Mouse (Mus musculus) CD4-positive, CD25-positive, alpha-beta regulatory T cell, adult 4 months (primary cell): ENCODE measurements around the gene Gm26558. TPM values are rescaled to one million over a fixed set of nuclear protein-coding genes. Genes with fewer than 3 reads are reported as not detected.

Source experiments
- ATAC-seq: one replicate; pipeline ENCODE4 v1.8.0; 2017
- polyA plus RNA-seq, 2 experiments: library from polyadenylated mRNA; unstranded; fragments of 100-300 nt; shearing (Covaris generic); gene quantifications; one replicate each; pipeline ENCODE4 v1.2.1; 2017

Gm26558 gene
- polyA plus RNA-seq: not detected

DNA sequence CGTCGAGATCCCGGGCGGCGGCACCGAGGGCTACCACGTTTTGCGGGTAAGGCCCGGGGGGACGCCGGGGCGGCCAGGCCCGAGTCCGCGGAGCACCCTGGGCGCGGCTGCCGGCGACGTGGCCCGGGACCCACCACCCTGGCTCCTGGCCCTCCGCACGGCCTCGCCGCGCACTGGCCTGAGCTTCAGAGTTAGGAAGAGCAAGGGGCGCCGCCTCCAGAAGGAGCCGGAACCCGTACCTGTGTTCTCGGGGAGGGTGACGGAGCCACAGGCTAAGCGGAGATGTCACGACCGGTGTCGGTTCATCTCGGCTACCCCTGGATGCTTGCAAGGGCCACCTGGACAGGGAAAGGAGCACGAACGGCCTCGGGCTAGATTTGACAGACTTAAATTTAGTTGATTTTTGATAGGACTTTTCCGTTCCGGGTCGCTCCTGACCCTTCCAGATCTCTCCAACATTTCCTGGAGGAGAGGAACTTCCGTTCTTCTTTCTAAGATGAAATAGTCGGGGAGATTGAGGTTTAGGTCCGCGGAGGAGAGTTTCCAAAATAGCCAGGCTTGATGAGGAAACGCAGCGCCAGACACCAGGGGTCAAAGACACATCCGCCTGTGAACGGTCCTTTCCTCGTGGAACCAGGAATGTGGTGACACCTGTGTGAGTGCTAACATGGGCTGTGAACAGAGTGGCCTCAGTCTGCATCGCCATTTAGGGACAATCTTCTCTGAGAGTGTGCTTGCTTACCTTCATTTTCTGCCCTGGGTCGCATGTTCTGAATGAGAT, at the start of gene Gm26558:
Gm26558 (minus strand) TSS at position 394 of the 781 bp plus-strand sequence.
- ATAC-seq: peak; percentile 36

GRCm38 (mm10) chr2:70710878-70711277, 49.0 kb upstream of the Gm26558 start:
- ATAC-seq: no peak

GRCm38 (mm10) chr2:70710236-70710635, 48.3 kb upstream of the Gm26558 start:
- no peak for ATAC-seq

- ATAC-seq: no peak
Observed at GRCm38 (mm10) chr2:70708986-70709730, 47.2 kb upstream of the Gm26558 start.

DNA sequence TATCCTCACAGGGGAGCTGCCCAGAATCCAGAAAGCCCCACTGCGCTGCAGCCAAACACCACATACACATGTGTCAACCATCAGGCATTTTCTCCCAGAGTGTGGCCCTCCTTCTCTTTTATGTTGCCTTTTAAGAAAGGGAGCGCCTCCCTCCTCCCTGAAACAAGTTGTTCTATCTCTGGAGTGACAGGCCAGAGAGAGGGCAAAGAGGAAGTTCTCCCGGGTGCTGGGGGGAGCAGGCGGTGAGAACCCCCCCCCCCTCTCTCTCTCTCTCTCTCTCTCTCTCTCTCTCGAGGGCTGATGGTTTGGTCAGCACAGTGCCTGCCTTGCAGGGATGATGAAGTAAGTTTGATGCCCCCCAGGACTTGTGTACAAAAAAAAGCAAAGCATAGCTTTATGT, 40.5 kb upstream of the Gm26558 start:
- ATAC-seq: no peak

- peak; percentile 38 for ATAC-seq
Observed at GRCm38 (mm10) chr2:70701571-70701970, 39.7 kb upstream of the Gm26558 start.

DNA sequence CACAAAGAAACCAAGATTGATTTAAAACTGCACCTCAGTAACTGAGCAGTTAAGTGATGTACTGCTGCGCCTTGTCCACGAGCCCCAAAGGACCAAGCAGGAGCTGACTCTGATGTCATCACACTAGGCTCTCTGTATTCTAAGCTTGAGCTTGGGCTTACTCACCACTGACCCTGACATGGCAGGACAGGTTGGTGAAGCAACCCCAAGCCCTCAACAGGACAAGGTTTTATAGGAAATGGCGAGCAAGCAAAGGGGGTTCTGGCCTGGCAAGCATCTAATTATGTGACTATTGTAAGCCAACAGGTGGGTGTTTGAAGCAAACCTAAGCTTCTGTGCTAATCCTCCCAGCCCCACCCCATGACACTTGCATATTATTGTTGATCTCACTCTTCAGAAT, 38.9 kb upstream of the Gm26558 start:
- ATAC-seq: no peak

DNA sequence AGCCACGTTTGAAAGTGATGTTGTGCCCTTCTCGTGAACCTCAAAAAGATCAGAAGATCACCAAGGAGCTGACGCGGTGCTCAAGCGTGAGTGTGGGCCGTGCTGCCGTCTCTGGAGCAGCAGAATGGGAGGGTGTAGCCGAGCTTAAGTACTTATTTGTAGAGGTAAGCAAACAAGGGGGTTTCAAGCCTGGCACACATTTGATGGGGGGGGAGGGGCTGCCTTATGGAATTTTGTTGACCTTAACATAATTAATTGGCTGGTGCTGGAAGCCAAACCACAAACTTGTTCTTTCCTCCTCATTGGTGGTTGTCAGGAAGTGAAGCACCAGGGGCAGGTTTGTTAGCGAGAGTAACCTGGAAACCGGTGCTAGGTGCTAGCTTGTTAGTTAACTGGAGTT, 33.8 kb upstream of the Gm26558 start:
- ATAC-seq: no peak

DNA sequence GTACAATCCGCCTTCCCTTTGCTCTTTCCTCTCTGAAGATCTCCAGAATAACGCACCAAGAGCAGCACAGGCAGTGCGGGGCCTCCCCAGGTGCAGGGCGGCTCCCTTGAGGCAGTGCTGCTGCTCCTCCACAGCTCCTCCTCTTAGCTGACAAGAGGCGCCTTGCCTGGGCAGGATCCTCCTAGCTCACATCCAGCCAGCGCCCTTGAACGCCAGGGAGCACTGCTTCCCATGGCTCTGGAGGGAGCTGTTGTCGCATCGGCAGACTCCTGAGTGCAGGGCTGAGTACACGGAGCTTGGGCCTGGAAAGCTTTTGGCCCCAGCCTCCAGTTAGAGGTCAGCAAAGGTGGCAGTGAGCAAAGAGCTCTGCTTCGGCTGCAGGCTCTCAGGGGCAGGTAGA, 28.3 kb upstream of the Gm26558 start:
- ATAC-seq: no peak

- no peak for ATAC-seq
Observed at GRCm38 (mm10) chr2:70688454-70689078, 26.7 kb upstream of the Gm26558 start.

GRCm38 (mm10) chr2:70682324-70682723, 20.4 kb upstream of the Gm26558 start:
- ATAC-seq: no peak

DNA sequence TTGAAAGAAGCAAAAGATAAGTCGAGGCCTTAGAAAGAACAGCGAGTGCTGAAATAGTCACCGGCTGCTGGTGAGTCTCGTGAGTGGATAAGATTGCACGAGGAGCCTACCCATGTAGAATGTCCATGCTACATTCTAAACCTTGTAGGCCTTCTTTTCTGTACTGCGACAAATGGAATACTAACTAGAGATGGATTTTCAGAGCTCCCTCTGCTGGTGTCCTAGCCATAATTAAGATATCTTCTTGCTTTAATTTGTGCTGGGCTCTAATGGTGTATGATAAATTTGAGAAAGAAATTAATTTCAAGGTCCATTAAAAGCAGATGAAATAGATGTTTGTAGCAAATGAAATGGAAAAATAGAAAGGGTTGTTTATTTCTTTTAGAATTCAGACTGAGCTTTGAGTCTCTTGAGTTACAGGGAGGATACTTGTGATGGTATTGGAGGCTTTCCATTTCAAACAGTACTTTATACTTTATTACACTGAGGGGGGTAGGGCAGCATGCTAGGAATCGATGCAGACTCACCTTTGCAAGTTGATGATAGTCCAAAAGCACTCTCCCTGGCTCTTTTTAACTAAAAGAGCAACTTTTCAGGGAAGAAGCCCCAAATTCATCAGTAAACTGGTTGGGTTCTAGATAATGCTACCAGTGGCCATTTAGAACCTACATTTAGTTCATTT, 11.7 kb upstream of the Gm26558 start:
- no peak for ATAC-seq

DNA sequence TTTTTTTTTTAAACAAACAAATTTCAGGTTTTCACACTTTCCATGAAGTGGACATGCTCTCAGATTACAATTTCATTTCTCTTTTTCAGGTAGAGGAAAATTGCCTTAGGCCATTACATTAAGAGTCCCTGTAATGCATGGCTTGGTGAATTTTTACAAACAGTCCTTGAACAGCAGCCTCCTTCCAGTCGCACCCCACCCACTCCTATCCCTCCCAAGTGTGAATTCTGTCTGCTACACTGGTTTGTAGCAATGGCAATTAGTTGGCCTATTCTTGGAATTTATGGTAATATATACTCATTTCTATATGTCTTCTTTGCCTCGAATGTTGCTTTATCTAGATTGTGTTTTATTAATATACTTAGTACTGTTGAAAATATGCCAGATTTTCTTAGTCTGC, 10.6 kb upstream of the Gm26558 start:
- ATAC-seq: no peak

GRCm38 (mm10) chr2:70669896-70670295, 8.0 kb upstream of the Gm26558 start:
- no peak for ATAC-seq

- ATAC-seq: no peak
Observed at GRCm38 (mm10) chr2:70669241-70669640, 7.3 kb upstream of the Gm26558 start.

DNA sequence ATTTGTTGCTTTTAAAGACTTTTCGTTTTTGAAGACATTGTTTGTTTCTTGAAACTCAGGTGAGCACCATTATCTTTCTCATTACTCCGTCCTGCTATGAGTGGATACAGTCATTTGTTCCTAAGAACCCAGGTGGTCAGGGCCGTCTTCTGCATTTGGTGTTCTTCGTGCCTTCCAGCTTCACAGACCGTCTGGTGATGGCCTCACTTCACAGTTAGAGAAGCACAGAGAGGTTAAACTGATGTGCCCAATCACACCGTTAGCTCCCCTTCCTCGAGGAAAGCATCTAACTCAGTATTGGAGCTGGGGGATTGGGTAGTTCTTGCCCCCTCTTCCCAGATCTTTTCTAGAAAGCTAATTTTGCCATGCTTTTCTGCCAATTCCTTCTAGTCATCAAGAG, 5.1 kb upstream of the Gm26558 start:
- ATAC-seq: no peak

- ATAC-seq: no peak
Observed at GRCm38 (mm10) chr2:70663764-70664163, 1.9 kb upstream of the Gm26558 start.

GRCm38 (mm10) chr2:70660887-70661714, 807 bp downstream of the Gm26558 start, which contains the start of gene Gorasp2:
Gene Gorasp2 (plus strand): TSS chr2:70661576.
- peak; percentile 93 for ATAC-seq

GRCm38 (mm10) chr2:70657083-70657482, 4.8 kb downstream of the Gm26558 start:
- no peak for ATAC-seq

- ATAC-seq: no peak
Observed at GRCm38 (mm10) chr2:70651820-70652219, 10.1 kb downstream of the Gm26558 start.

- no peak for ATAC-seq
Observed at GRCm38 (mm10) chr2:70649471-70649870, 12.4 kb downstream of the Gm26558 start.

DNA sequence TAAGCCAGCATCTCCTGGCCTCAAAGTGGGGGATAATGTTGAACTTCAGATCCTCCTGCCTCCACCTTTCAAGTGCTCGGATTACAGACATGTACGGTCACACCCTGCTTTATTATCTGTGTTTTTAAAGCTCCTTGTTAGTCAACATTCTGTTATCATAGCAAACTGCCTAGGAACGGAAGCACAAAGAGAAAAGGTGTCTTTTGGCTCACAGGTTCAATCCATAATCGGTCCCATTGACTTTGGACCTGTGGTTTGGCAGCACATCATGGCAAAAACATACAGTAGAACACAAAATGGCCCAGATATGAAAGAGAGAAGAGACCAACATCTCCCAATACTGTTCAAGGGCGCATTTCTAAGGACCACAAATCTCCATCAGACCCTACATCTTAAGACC, 13.6 kb downstream of the Gm26558 start:
- ATAC-seq: no peak
